ENCODE assay signal across 3 mouse cellular contexts in genomic region chr4:111147748-111148147, GRCm38 (mm10).
TF ChIP-seq lines count a peak whose summit lies in the region.

No protein-coding gene starts in this region.

TF ChIP-seq in CH12.LX, 34 proteins besides CTCF, POLR2A, EP300 and RAD21:
- TF ChIP-seq UBTF (IDR thresholded peaks at IDR 0.05; ENCODE audit: low read depth, low read length) (no peak), MAFK (IDR thresholded peaks at IDR 0.05; ENCODE audit: insufficient replicate concordance, low read length) (peak; percentile 96), USF2 (conservative IDR thresholded peaks at IDR 0.05; ENCODE audit: low read depth, low read length) (no peak)

TF ChIP-seq in ES-E14, 5 proteins besides CTCF, POLR2A, EP300 and RAD21:
- TF ChIP-seq HCFC1 (IDR thresholded peaks at IDR 0.05; ENCODE audit: borderline replicate concordance, insufficient read depth, low read length) (no peak), MAFK (IDR thresholded peaks at IDR 0.05; ENCODE audit: insufficient read depth, low read depth, low read length) (peak; percentile 94)

TF ChIP-seq in MEL, 35 proteins besides CTCF, POLR2A, EP300 and RAD21 (continued from another document):
- TF ChIP-seq MAFK (IDR thresholded peaks at IDR 0.05; ENCODE audit: borderline replicate concordance, low read depth, low read length), result peak; percentile 60; the same call in 1 of the 2 replicates
